Mouse (Mus musculus) heart, embryonic 16.5 days (tissue): ENCODE data around the gene Pdzd8. TPM values are rescaled to one million over a fixed set of nuclear protein-coding genes. Genes with fewer than 3 reads are reported as not detected.

Experiments used
- ATAC-seq: fragments of 200-750 bp; cut with Nextera tagmentation; replicated peaks from 2 replicates; pipeline ENCODE4 v1.8.0; 2017; ENCODE audit warnings: moderate number of reproducible peaks; ENCODE audit not compliant: insufficient read depth, low FRiP score; ENCODE audit errors: extremely low read depth
- H3K27ac ChIP-seq: fragments of 300-500 bp; sonication (generic); 2 replicates; pipeline ENCODE4 v1.5.1; 2014; ENCODE audit warnings: mild to moderate bottlenecking, low read length, control low read depth, moderate library complexity
- H3K27me3 ChIP-seq: fragments of 300-500 bp; sonication (generic); 2 replicates; pipeline ENCODE4 v1.6.1; 2014; ENCODE audit warnings: low read length, mixed read lengths; ENCODE audit not compliant: control insufficient read depth, insufficient read depth
- H3K36me3 ChIP-seq: fragments of 300-500 bp; sonication (generic); 2 replicates; pipeline ENCODE4 v1.6.1; 2014; ENCODE audit not compliant: control insufficient read depth, insufficient read depth
- H3K4me1 ChIP-seq: fragments of 300-500 bp; sonication (generic); 2 replicates; pipeline ENCODE4 v1.6.1; 2014; ENCODE audit warnings: low read length, mixed read lengths; ENCODE audit not compliant: control insufficient read depth, insufficient read depth
- H3K4me2 ChIP-seq: fragments of 300-500 bp; sonication (generic); 2 replicates; pipeline ENCODE4 v1.6.1; 2014; ENCODE audit warnings: low read depth, mild to moderate bottlenecking, control low read depth, low read length
- H3K4me3 ChIP-seq: fragments of 300-500 bp; sonication (generic); 2 replicates; pipeline ENCODE4 v1.5.1; 2014; ENCODE audit warnings: mild to moderate bottlenecking, control low read depth, low read length
- H3K9ac ChIP-seq: fragments of 300-500 bp; sonication (generic); 2 replicates; pipeline ENCODE4 v1.6.1; 2014; ENCODE audit warnings: low read length, control low read depth
- H3K9me3 ChIP-seq: fragments of 300-500 bp; sonication (generic); replicated peaks from 2 replicates; pipeline ENCODE4 v1.6.1; 2016; ENCODE audit warnings: low read length; ENCODE audit not compliant: control insufficient read depth
- WGBS: fragments of 180-500 bp; shearing (Covaris S2); extraction: QIAGEN DNeasy Blood & Tissue Kit; methylation state at CpG from one replicate; pipeline ENCODE4 v1.1.7; 2014; 5-methylcytosine and 5-hydroxymethylcytosine counted together
- polyA plus RNA-seq: library from polyadenylated mRNA; unstranded; fragments of >200 nt; fragmentation: Nextera tagmentation; extraction: Ambion mirVana; gene quantifications from 2 replicates; pipeline ENCODE4 v1.2.1, GENCODE M21; 2015

Gene Pdzd8
- 6.1 and 7.2 TPM in 2 replicates for polyA plus RNA-seq

GRCm38 (mm10) chr19:59345658-59346283 lies at the start of gene Pdzd8:
Pdzd8 (minus strand) TSS chr19:59345780.
- peak within 1 kb of the TSS; percentile 97 for H3K4me3 ChIP-seq
- H3K27me3 ChIP-seq: peaks cover 3% of the 10 kb centered on the region; the same call in 1 of the 2 replicates
- peak within 1 kb of the TSS; percentile 92 for H3K27ac ChIP-seq
- H3K4me1 ChIP-seq: peaks cover 25% of the 10 kb centered on the region
- H3K9me3 ChIP-seq: no peaks in the 10 kb centered on the region
- ATAC-seq: peak; percentile 94
- WGBS: under 1% methylated on average over 75 of the region's 91 CpGs
- H3K36me3 ChIP-seq: no peaks in the 10 kb centered on the region
- H3K4me2 ChIP-seq: peak within 1 kb of the TSS; percentile 85
- H3K9ac ChIP-seq: peak within 1 kb of the TSS; percentile 85

- Histone ChIP-seq H3K36me3 (no peaks in the 10 kb centered on the region), H3K4me2 (no peak overlapping the region), H3K27me3 (peaks cover 16% of the 10 kb centered on the region), H3K9ac (no peak overlapping the region), H3K27ac (no peak overlapping the region), H3K4me3 (no peak overlapping the region), H3K4me1 (peaks cover 3% of the 10 kb centered on the region; the same call in 1 of the 2 replicates), H3K9me3 (no peaks in the 10 kb centered on the region)
- 38% methylated on average over 8 of the region's 8 CpGs for WGBS
- no peak for ATAC-seq
These were observed 48.3 kb upstream of the Pdzd8 start for GRCm38 (mm10) chr19:59393777-59394441.

- H3K4me3 ChIP-seq: no peak overlapping the region
- no peaks in the 10 kb centered on the region for H3K9me3 ChIP-seq
- 19% methylated on average over 15 of the region's 15 CpGs for WGBS
- H3K36me3 ChIP-seq: no peaks in the 10 kb centered on the region
- H3K9ac ChIP-seq: no peak overlapping the region
- H3K27me3 ChIP-seq: peaks cover 9% of the 10 kb centered on the region
- no peak overlapping the region for H3K27ac ChIP-seq
- H3K4me1 ChIP-seq: no peaks in the 10 kb centered on the region
- ATAC-seq: 0 out of 2 replicates have a peak, but pooled peaks have one; percentile 32
- H3K4me2 ChIP-seq: peak overlapping the region; percentile 10; the same call in 1 of the 2 replicates
These were observed 43.4 kb upstream of the Pdzd8 start for GRCm38 (mm10) chr19:59388847-59389606.

- Histone ChIP-seq H3K4me3 (no peak overlapping the region), H3K36me3 (no peaks in the 10 kb centered on the region), H3K27me3 (peaks cover 9% of the 10 kb centered on the region), H3K27ac (no peak overlapping the region), H3K9ac (no peak overlapping the region), H3K4me2 (no peak overlapping the region), H3K9me3 (no peaks in the 10 kb centered on the region), H3K4me1 (no peaks in the 10 kb centered on the region)
- 25% methylated on average over 5 of the region's 5 CpGs for WGBS
- ATAC-seq: no peak
These were observed 42.8 kb upstream of the Pdzd8 start for GRCm38 (mm10) chr19:59388399-59388798.

- H3K9me3 ChIP-seq: no peaks in the 10 kb centered on the region
- no peaks in the 10 kb centered on the region for H3K4me1 ChIP-seq
- no peak overlapping the region for H3K9ac ChIP-seq
- 53% methylated on average over 1 of the region's 1 CpGs for WGBS
- no peak overlapping the region for H3K4me2 ChIP-seq
- ATAC-seq: no peak
- H3K27me3 ChIP-seq: peaks cover 9% of the 10 kb centered on the region
- H3K4me3 ChIP-seq: no peak overlapping the region
- no peaks in the 10 kb centered on the region for H3K36me3 ChIP-seq
- no peak overlapping the region for H3K27ac ChIP-seq
These were observed 41.6 kb upstream of the Pdzd8 start for GRCm38 (mm10) chr19:59387178-59387577.

- H3K9me3 ChIP-seq: no peaks in the 10 kb centered on the region
- H3K36me3 ChIP-seq: no peaks in the 10 kb centered on the region
- H3K27ac ChIP-seq: no peak overlapping the region
- H3K4me1 ChIP-seq: no peaks in the 10 kb centered on the region
- no peak overlapping the region for H3K4me2 ChIP-seq
- 82% methylated on average over 7 of the region's 7 CpGs for WGBS
- no peak overlapping the region for H3K9ac ChIP-seq
- H3K27me3 ChIP-seq: peaks cover 9% of the 10 kb centered on the region
- no peak overlapping the region for H3K4me3 ChIP-seq
- no peak for ATAC-seq
These were observed 39.3 kb upstream of the Pdzd8 start for GRCm38 (mm10) chr19:59384582-59385495.

- Histone ChIP-seq H3K9me3 (no peaks in the 10 kb centered on the region), H3K9ac (no peak overlapping the region), H3K4me1 (no peaks in the 10 kb centered on the region), H3K27me3 (peaks cover 5% of the 10 kb centered on the region; the same call in 1 of the 2 replicates), H3K4me2 (no peak overlapping the region), H3K4me3 (no peak overlapping the region), H3K27ac (no peak overlapping the region), H3K36me3 (no peaks in the 10 kb centered on the region)
- ATAC-seq: no peak
These were observed 36.9 kb upstream of the Pdzd8 start for GRCm38 (mm10) chr19:59382416-59382917.

- H3K27ac ChIP-seq: no peak overlapping the region
- no peaks in the 10 kb centered on the region for H3K36me3 ChIP-seq
- WGBS: 27% methylated on average over 1 of the region's 1 CpGs
- no peaks in the 10 kb centered on the region for H3K4me1 ChIP-seq
- H3K27me3 ChIP-seq: 0 out of 2 replicates have a peak, but pooled peaks cover 3% of the 10 kb centered on the region
- no peak overlapping the region for H3K4me2 ChIP-seq
- H3K9me3 ChIP-seq: 0 out of 2 replicates have a peak, but pooled peaks cover 5% of the 10 kb centered on the region
- H3K4me3 ChIP-seq: no peak overlapping the region
- no peak overlapping the region for H3K9ac ChIP-seq
- ATAC-seq: no peak
These were observed 34.4 kb upstream of the Pdzd8 start for GRCm38 (mm10) chr19:59379995-59380394.
